Mouse (Mus musculus): ENCODE results near the gene Ier3.

Ier3 gene

DNA sequence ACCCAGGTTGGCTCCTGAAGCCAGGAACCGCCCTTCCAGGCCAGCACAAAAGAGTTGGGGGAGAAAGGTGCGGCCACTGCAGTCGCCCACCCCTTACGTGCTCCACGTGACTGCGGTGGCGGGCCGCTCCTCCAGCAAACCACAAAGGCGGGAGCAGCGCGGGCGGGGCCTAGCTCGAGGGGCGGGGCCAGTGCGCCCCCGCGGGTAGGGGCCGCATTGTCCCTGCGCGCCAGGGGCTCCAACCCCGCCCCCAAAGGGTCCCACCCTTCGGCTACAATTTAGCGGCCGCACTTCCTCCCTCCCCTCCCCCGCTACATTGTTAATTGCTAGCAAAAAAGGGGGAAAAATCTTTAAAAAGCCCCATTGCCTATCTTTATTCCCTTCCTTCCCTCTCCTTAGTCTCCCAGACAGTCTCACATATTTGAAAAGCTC is 15.5 kb downstream of the Ier3 start:
- peak; percentile 95 for DNase-seq

- DNase-seq = peak; percentile 78
Observed at GRCm38 (mm10) chr17:35837487-35837886, 16.0 kb downstream of the Ier3 start.

DNA sequence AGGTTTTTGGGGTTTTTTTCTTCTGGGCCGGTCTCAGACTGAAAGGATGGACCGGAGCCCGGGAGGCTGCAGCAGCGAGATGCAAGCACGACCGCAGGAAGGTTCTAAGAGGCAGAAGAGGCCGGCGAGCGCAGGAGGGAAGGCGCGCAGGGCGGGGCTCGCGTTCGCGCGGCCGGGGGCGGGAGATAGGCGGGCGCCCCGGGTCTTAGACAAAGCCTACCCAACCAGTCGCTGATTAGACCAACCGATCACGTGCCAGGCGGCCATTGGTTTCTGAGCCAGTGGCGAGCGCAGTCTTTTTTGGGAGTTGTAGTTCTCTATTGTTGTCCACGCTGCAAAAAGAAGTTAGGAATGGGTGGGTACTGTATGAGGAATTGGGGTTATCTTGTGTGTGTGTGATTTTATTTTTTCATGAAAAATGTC is 16.6 kb downstream of the Ier3 start, which contains the start of gene Tubb5:
Tubb5 (minus strand) TSS at position 185 of the 423 bp plus-strand sequence.
- DNase-seq = peak; percentile 98

DNA sequence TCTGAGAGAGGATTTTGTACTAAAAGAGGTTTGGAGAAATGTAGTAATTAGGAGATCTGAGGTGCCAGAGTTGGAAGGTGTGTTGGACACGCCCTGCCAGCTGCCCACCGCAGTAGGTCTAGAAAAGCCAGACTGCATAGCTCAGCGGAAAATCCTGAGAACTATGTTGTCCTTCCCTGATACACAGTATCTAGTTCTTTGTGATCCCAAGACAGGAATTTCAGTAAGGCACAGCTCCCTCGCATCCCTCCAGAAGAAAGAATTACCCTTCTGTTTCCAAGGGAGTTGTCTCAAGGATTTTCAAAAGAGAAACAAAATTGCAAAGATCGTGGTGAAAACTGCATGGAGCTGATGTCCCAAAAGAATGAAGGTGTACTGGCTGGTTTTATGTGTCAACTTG is 17.1 kb downstream of the Ier3 start:
- no peak for DNase-seq

DNA sequence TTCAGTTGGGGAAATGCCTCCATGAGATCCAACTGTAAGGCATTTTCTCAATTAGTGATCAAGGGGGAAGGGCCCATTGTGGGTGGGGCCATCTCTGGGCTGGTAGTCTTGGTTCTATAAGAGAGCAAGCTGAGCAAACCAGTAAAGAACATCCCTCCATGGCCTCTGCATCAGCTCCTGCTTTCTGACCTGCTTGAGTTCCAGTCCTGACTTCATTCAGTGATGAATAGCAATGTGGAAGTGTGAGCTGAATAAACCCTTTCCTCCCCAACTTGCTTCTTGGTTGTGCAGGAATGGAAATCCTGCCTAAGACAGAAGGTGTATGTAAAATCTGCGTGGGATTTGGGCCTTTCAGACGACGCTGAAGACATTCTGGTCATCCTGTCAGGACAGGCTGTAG is 17.5 kb downstream of the Ier3 start:
- DNase-seq = peak; percentile 54

DNA sequence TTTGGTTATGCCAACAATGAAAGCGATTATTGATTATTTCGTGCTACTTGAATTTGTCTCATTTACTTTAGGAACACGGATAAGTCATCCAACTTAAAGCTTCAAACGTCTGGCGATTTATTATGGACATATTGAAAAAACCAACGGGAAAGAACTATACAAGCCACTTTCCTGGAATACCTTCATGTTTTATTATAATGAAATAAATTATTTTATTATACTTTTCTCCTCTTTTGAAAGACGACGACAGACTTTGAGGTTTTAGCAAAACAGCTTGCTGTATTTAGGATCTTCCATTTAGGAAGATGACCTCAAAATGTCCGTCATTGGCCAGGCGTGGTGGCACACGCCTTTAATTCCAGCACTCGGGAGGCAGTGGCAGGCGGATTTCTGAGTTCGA is 19.1 kb downstream of the Ier3 start:
- no peak for DNase-seq

GRCm38 (mm10) chr17:35841076-35841950 is 19.8 kb downstream of the Ier3 start, which contains the start of gene Mdc1:
Mdc1 (plus strand) TSS chr17:35841515.
- DNase-seq = peak; percentile 99

- DNase-seq = no peak
Observed at GRCm38 (mm10) chr17:35842006-35842405, 20.5 kb downstream of the Ier3 start.

- no peak for DNase-seq
Observed at GRCm38 (mm10) chr17:35843514-35843913, 22.0 kb downstream of the Ier3 start.

- peak; percentile 63 for DNase-seq
Observed at GRCm38 (mm10) chr17:35848112-35848511, 26.6 kb downstream of the Ier3 start.

GRCm38 (mm10) chr17:35850974-35851373 is 29.5 kb downstream of the Ier3 start:
- no peak for DNase-seq

DNA sequence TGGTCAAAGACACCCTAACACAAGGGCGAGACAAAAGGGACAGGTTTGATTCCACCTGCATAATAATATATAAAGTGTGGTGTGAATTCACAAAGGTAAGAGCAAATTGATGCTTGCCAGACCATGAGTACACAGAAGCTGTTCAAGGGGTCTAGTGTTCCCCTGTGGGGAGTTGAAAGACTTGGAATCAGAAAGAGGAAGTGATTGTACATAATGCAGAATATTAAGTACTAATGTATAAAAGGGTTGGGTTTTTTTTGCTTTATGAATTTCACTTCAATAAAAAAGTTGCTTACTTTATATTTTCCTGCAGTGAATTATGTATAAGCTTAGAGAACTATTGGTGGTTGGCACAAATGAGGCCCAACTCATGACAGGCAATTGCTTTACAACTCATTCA is 37.9 kb downstream of the Ier3 start:
- no peak for DNase-seq

GRCm38 (mm10) chr17:35859835-35860234 is 38.4 kb downstream of the Ier3 start:
- DNase-seq = no peak

DNA sequence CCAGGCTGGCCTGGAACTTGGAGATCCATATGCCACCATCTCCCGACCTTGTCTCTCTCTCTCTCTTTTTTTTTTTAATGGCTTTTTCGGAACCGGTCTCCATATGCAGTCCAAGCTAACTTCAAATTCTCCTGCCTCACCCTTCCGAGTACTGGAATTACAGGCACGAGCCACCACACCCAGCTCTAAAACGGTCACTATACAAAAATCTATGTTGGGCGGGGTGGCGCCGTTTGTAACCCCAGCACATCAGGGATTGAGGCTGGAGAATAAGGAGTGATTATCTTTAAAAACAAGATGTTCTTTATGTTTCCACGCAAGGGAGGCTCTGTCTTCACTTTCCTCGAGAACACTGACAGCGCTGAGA is 39.3 kb downstream of the Ier3 start:
- DNase-seq = peak; percentile 27

DNA sequence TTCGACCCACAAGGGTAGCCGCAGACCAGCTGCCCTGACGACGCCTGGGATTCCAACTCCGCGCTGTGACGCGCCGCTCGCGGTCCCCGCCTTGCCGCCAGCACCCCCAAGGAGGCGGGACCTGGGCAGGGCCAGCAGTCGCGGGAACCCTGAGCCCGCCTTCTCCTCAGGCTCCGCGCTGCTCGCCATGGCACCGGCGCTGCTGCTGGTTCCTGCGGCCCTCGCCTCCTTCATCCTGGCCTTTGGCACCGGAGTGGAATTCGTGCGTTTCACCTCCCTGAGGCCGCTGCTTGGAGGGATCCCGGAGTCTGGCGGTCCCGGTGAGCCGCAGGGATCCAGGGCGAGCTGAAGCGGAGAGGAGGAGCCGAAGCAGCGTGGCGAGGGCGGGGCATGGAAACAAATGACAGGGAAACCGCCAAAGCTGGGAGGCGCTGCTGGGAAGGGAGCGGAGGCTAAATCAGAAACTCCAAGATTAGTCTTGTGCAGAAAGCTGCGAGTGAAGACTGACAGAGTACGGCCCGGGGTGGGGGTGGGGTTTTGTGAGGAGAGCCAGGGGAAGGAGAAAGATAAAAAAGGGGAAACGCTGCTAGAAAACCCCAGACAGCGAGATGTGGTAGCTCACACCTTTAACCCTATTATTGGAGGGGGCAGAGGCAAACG is 39.8 kb downstream of the Ier3 start, which contains the start of gene Nrm:
Nrm (plus strand) TSS at position 121 of the 660 bp plus-strand sequence.
- DNase-seq = peak; percentile 94

DNA sequence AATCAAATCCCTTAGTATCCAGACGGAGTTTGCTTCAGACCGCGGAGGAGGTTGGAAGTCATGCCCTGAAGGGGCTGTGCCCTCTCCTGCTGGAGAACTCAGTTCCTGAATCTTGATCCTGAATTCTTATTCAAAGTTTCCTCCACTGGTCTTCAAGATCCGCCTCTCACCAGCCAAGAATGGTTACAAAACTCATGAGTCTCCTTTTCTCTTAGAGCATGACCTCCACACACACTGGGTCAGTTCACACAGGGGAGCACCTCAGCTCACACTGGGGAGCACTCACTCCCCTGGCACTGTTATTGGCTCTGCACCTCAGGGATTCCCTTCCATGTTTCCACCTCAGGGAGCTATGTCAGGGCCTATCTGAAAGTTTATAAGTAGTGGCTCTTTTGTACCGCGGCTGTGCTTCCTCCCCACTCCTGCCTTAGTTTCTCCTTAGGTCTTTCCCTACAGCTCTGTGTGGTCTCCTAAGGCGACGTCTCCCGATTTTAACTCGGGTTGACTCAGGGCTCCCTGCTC is 43.4 kb downstream of the Ier3 start:
- DNase-seq = peak; percentile 15

DNA sequence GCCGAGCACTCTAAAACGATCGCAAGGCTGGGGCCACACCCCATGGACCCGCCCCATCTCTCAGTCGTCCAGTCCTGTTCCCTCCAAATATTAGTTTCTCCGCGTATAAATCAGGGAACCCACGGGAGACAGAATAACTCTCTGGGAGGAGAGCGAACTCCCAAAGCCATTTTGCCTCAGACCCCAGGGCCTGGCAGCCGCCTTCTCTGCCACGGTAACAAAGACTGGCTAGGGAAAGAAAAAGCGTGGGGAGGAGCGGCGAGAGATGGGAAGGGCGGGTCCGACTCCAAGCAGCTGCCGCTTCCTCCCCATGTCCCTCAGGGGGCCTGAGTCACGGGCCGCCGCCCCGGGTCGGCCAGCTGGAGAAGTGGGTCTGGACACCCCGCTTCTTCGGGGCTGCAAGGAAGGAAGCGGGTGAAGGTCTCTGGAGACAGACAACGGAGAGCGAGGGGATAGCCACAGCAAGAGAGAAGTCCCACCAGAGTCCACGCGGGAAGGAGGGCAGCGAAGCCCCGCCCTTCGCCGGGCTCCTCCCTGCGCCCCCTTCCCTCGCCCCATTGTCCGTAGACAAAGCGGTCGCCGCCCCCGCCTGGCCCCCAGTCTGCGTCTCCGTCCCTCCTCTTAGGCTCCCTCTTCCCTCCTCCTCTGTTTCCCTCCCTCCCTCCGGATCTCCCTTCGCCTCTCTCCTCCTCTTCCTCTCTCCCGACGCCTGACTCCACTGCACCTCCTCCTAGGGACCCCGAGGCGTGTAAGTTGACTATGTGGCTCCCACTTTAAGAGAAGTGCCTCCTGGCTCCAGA is 44.2 kb downstream of the Ier3 start, which contains the start of gene Ppp1r18:
Ppp1r18 (plus strand) TSS at position 113 of the 800 bp plus-strand sequence.
- peak; percentile 89 for DNase-seq

DNA sequence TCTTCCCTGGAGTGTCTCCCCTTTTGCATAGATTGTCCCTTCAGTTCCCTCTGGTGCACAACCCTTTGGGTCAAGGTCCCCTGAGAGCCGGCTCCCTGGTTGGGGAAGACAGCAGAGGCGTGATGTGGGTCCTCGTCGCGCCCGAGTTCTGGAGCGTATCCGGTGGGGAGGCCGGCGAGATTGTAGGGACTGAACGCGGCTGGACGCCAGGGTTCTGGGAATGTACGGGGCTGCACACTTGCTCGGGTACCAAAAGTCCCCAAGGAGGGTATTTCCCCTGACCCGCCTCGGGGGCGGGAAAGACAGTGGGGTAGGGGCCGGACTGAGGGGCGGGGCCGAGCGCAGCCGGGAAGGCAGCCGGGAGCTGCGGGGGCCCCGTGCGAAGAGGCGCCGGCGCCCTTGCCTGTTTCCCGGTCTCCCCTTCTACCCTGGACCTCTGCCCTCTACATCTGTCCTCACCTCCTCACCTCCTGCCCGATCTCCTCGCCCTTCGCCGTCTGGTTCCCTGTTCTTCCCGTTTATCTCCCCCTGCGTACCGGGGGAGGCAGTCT is 44.9 kb downstream of the Ier3 start:
- DNase-seq = peak; percentile 84

- DNase-seq = peak; percentile 64
Observed at GRCm38 (mm10) chr17:35866911-35867890, 45.7 kb downstream of the Ier3 start.

DNA sequence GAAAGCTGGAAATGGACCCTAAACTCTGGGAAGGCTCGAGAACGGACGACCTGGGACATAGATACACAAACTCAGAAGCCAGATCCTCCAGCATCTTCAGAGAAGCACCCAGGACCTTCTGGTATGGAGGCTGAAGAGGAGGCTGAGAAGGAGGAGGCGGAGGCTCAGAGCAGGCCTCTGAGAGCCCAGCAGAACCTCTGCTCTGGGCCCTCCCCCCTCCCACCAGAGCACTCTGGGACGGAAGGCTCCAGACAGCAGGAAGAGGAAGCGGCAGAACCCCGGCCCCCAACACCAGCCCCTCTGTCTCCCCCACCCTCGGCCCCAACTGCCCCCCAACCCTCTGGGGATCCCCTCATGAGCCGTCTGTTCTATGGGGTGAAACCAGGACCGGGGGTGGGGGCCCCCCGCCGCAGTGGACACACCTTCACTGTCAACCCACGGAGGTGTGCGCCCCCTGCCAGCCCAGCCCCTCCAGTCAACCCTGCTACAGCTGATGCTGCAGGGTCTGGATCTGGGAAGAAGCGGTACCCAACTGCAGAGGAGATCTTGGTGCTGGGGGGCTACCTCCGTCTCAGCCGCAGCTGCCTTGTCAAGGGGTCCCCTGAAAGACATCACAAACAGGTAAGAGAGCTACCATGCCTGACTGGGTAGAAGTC is 46.8 kb downstream of the Ier3 start:
- peak; percentile 66 for DNase-seq

DNA sequence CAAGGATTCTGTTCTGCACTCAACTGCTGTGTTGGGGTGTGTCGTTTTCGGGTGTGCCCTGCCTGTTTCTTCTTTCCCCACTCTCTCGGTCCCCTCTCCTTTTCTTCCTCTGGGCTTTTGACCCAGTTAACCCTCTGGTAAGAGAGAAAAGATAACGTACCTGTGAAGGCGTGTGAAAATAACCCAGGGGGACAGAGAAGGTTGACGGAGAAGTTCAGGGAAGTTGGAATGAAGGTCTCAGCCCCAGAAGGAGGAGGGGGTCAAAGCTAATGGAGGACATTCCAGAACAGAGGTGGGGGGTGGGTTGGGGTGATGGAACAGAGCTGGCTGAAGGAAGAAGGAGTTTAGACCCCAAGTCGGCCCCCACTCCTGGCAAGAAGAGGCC is 47.5 kb downstream of the Ier3 start:
- DNase-seq = no peak

Data from kidney, postnatal 10 days (tissue).